32 mouse cellular contexts compared by ENCODE assay signal in the genomic region with DNA sequence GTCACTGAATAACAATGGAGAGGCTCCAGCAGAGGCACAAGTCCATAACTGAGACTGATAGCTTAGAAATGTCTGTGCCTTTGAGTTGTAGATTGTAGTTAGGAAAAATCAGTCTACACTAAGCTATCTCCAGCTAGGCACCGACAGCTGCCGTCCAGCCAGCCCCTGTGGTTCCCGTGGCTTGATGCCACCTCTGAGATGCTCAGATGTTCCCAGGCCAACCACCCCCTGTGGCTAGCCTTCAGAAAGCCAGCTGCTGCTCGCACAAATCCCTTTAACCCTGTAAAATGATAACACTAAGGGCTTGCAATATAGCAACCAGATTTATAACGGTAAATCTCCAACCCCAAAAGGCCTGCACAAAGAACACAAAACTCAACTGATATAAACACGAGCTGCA. TPM values are rescaled to one million over a fixed set of nuclear protein-coding genes. Genes with fewer than 3 reads are reported as not detected.
DNase-seq lines count a peak whose midpoint lies in the region; ATAC-seq and TF ChIP-seq lines count a peak whose summit lies in the region.
"Had no signal": no experiment of that assay in that cellular context is flagged by ENCODE, and none has a peak within 500 bp of the region (broad histone marks: within the 10 kb centered on the region; RNA-seq: fewer than 3 reads in every experiment).

No protein-coding gene starts in this region.

- no peaks in the 10 kb centered on the region for H3K9me3 ChIP-seq in embryonic facial prominence, embryonic 14.5 days (ENCODE audit: control insufficient read depth, low read length)
- no peaks in the 10 kb centered on the region for H3K9me3 ChIP-seq in embryonic facial prominence, embryonic 10.5 days
- H3K9me3 ChIP-seq: embryonic facial prominence, embryonic 15.5 days; forebrain, embryonic 12.5 days; heart, embryonic 13.5 days; hindbrain, embryonic 10.5 days; limb, embryonic 13.5 days; liver, embryonic 12.5 days; stomach, embryonic 15.5 days had no signal

- DNase-seq in embryonic facial prominence, embryonic 14.5 days (ENCODE audit: low spot score) = peak; percentile 44
- no peak for DNase-seq in embryonic facial prominence, embryonic 10.5 days (ENCODE audit: low spot score)
- DNase-seq in left cerebral cortex, postnatal 4 days = peak; percentile 91
- no peak for DNase-seq in left cerebral cortex, adult 2 months (ENCODE audit: extremely low spot score in 1 of 2, low spot score in 2 of 2)
- peak; percentile 24 for DNase-seq in brain, adult 2 months (ENCODE audit: low read depth, low spot score)
- DNase-seq in retina, postnatal 1 day = peak; percentile 38
- no peak for DNase-seq in liver
- DNase-seq: adrenal gland, postnatal 25 days; cerebellum, adult 9-10 months; forebrain, postnatal 0 days; gastrocnemius, postnatal 14 days; heart, adult 18-20 months; heart, postnatal 10 days; kidney, adult 9 months; kidney, postnatal 10 days; liver, postnatal 0 days; lung, postnatal 36 days had no signal

- H3K4me2 ChIP-seq in embryonic facial prominence, embryonic 14.5 days (ENCODE audit: low read depth, low read length) = no peak overlapping the region
- H3K4me2 ChIP-seq: embryonic facial prominence, embryonic 15.5 days; forebrain, embryonic 12.5 days; heart, embryonic 13.5 days; limb, embryonic 13.5 days; liver, embryonic 12.5 days; midbrain, embryonic 11.5 days; stomach, embryonic 15.5 days had no signal

- peaks cover 8% of the 10 kb centered on the region; the same call in 1 of the 2 replicates for H3K36me3 ChIP-seq in embryonic facial prominence, embryonic 14.5 days (ENCODE audit: control insufficient read depth, insufficient read depth, low read length)
- H3K36me3 ChIP-seq in embryonic facial prominence, embryonic 10.5 days (replicated peaks) = no peaks in the 10 kb centered on the region; the same call in 1 of the 2 replicates
- H3K36me3 ChIP-seq: forebrain, embryonic 12.5 days; liver, embryonic 12.5 days; stomach, embryonic 15.5 days had no signal

- WGBS in embryonic facial prominence, embryonic 14.5 days = 58% methylated on average over 6 of the region's 6 CpGs
- 71% methylated on average over 6 of the region's 6 CpGs for WGBS in embryonic facial prominence, embryonic 10.5 days

- H3K4me1 ChIP-seq in embryonic facial prominence, embryonic 14.5 days (ENCODE audit: control insufficient read depth, insufficient read depth, low read length) = no peaks in the 10 kb centered on the region
- H3K4me1 ChIP-seq in embryonic facial prominence, embryonic 10.5 days = peaks cover 5% of the 10 kb centered on the region
- H3K4me1 ChIP-seq: embryonic facial prominence, embryonic 15.5 days; forebrain, embryonic 12.5 days; heart, embryonic 13.5 days; hindbrain, embryonic 10.5 days; limb, embryonic 13.5 days; liver, embryonic 12.5 days; stomach, embryonic 15.5 days had no signal

- H3K27me3 ChIP-seq in embryonic facial prominence, embryonic 14.5 days (replicated peaks; ENCODE audit: control insufficient read depth, insufficient read depth, low read length) = no peaks in the 10 kb centered on the region
- no peaks in the 10 kb centered on the region for H3K27me3 ChIP-seq in embryonic facial prominence, embryonic 10.5 days (replicated peaks; ENCODE audit: low read depth, poor library complexity, severe bottlenecking)
- H3K27me3 ChIP-seq: embryonic facial prominence, embryonic 15.5 days; forebrain, embryonic 12.5 days; heart, embryonic 13.5 days; limb, embryonic 13.5 days; liver, embryonic 12.5 days; stomach, embryonic 15.5 days had no signal

- intact Hi-C loops in left cerebral cortex, postnatal 4 days (cut with DNase I) = loop anchor here (10.0 kb wide), 3 partner anchors 205 to 635 kb away; partner anchors contain the start of gene Gpr6
- intact Hi-C loops in left cerebral cortex, adult 2 months (cut with DNase I) = no loop called here

- TF ChIP-seq CTCF in left cerebral cortex, adult 2 months (IDR thresholded peaks at IDR 0.05) = no peak

- H3K9ac ChIP-seq in embryonic facial prominence, embryonic 14.5 days (ENCODE audit: low read depth, low read length) = no peak overlapping the region
- H3K9ac ChIP-seq: embryonic facial prominence, embryonic 15.5 days; forebrain, embryonic 12.5 days; forebrain, postnatal 0 days; heart, embryonic 13.5 days; limb, embryonic 13.5 days; liver, embryonic 12.5 days; liver, postnatal 0 days; stomach, embryonic 15.5 days had no signal

- no peak overlapping the region for H3K4me3 ChIP-seq in embryonic facial prominence, embryonic 14.5 days (ENCODE audit: low read depth, low read length)
- H3K4me3 ChIP-seq in embryonic facial prominence, embryonic 10.5 days = no peak overlapping the region
- no peak overlapping the region for H3K4me3 ChIP-seq in left cerebral cortex, adult 2 months
- H3K4me3 ChIP-seq: embryonic facial prominence, embryonic 15.5 days; forebrain, embryonic 12.5 days; heart, embryonic 13.5 days; hindbrain, embryonic 10.5 days; limb, embryonic 13.5 days; liver, embryonic 12.5 days; stomach, embryonic 15.5 days had no signal

- no peak for ATAC-seq in embryonic facial prominence, embryonic 14.5 days (ENCODE audit: low read depth)
- ATAC-seq: CD4-positive, CD25-positive, alpha-beta regulatory T cell, adult 4 months; forebrain, postnatal 0 days; intestine, postnatal 0 days; liver, embryonic 12.5 days; liver, postnatal 0 days had no signal

- no peak overlapping the region for H3K27ac ChIP-seq in embryonic facial prominence, embryonic 14.5 days (replicated peaks; ENCODE audit: low read depth, low read length)
- no peak overlapping the region for H3K27ac ChIP-seq in embryonic facial prominence, embryonic 10.5 days (replicated peaks)
- no peak overlapping the region for H3K27ac ChIP-seq in left cerebral cortex, adult 2 months
- H3K27ac ChIP-seq: embryonic facial prominence, embryonic 15.5 days; forebrain, embryonic 12.5 days; heart, embryonic 13.5 days; hindbrain, embryonic 10.5 days; limb, embryonic 13.5 days; liver, embryonic 12.5 days; stomach, embryonic 15.5 days had no signal

RNA-seq across cellular contexts. Expression of gene Fig4, which starts 22.9 kb away (rescaled TPM):
- polyA plus RNA-seq in embryonic facial prominence, embryonic 14.5 days (2014; fragmentation: Nextera tagmentation; extraction: Ambion mirVana) = 16.8 and 18.4 TPM in 2 replicates
- polyA plus RNA-seq in embryonic facial prominence, embryonic 10.5 days (2016; fragmentation: Nextera tagmentation; extraction: Ambion mirVana) = 14.2 and 14.5 TPM in 2 replicates
- total RNA-seq in left cerebral cortex, postnatal 4 days (2021) = 10 to 100 TPM; 31.3 to 34.0 TPM
- 10 to 100 TPM; 25.2 to 25.6 TPM for total RNA-seq in left cerebral cortex, adult 2 months (2021)

RNA-seq across cellular contexts. Expression of gene Ak9, which starts 23.6 kb away (rescaled TPM):
- 0.13 and 0.21 TPM in 2 replicates for polyA plus RNA-seq in embryonic facial prominence, embryonic 14.5 days (2014; fragmentation: Nextera tagmentation; extraction: Ambion mirVana)
- 0.04 and 0.05 TPM in 2 replicates for polyA plus RNA-seq in embryonic facial prominence, embryonic 10.5 days (2016; fragmentation: Nextera tagmentation; extraction: Ambion mirVana)
- total RNA-seq in left cerebral cortex, postnatal 4 days (2021) = under 1 TPM; 0.26 to 0.34 TPM
- under 1 TPM; 0.05 to 0.07 TPM for total RNA-seq in left cerebral cortex, adult 2 months (2021)
- total RNA-seq: common myeloid progenitor, adult 5-6 weeks; gastrocnemius, postnatal 14 days; heart, postnatal 10 days; neutrophil, adult 5-6 weeks had no signal
- polyA plus RNA-seq: CD4-positive, CD25-positive, alpha-beta regulatory T cell, adult 4 months; intestine, postnatal 0 days; large intestine, adult 2 months; limb, embryonic 13.5 days; liver, embryonic 12.5 days; liver, postnatal 0 days; midbrain, embryonic 11.5 days; neural tube, embryonic 11.5 days; small intestine, adult 2 months had no signal

Comparison
In these comparisons a context has a peak if more than half of its experiments do, and no peak if none do; other contexts are left out.
1. DNase-seq: peak in embryonic facial prominence, embryonic 14.5 days (single experiment), left cerebral cortex, postnatal 4 days (single experiment), brain, adult 2 months (single experiment) and retina, postnatal 1 day (single experiment); none in embryonic facial prominence, embryonic 10.5 days (single experiment), left cerebral cortex, adult 2 months (0 of 2) and liver (single experiment).